Mouse (Mus musculus) ES-E14 (cell line): ENCODE measurements at regions not wholly inside any gene's neighbourhood (a gene's known extent, or its start where the extent isn't known, plus 50 kb on each side); places are given as distances from the start of the nearest gene placed in this dataset.

ENCODE experiments used
- DNase-seq: peaks from one replicate; pipeline ENCODE4 v3.0.0-alpha.2; 2013; ENCODE audit warnings: low read depth, low spot score
- H3K27ac ChIP-seq: 2 replicates; pipeline ENCODE4 v1.5.1; 2012; ENCODE audit warnings: low read depth, mild to moderate bottlenecking, low read length, moderate library complexity, mixed read lengths; ENCODE audit not compliant: poor library complexity, insufficient read depth, severe bottlenecking
- H3K36me3 ChIP-seq: 2 replicates; pipeline ENCODE4 v1.6.1; 2012; ENCODE audit warnings: mild to moderate bottlenecking, low read length, moderate library complexity, mixed read lengths; ENCODE audit not compliant: control insufficient read depth, poor library complexity, insufficient read depth, severe bottlenecking
- H3K4me1 ChIP-seq, 2 experiments: fragments of 150-350 bp in 1 of 2; sonication (generic) in 1 of 2; 2 replicates each; pipeline ENCODE4 v1.6.1; 2012; ENCODE audit warnings: low read length in 2 of 2, mild to moderate bottlenecking in 1 of 2, mixed read lengths in 1 of 2; ENCODE audit not compliant: control insufficient read depth in 2 of 2, insufficient read depth in 2 of 2, poor library complexity in 1 of 2
- H3K4me3 ChIP-seq, 2 experiments: fragments of 150-350 bp in 1 of 2; sonication (generic) in 1 of 2; 2 replicates each; pipeline ENCODE4 v1.5.1; 2012; ENCODE audit warnings: low read length in 2 of 2, low read depth in 1 of 2, mild to moderate bottlenecking in 1 of 2, mixed read lengths in 1 of 2; ENCODE audit not compliant: insufficient read depth in 1 of 2, poor library complexity in 1 of 2, severe bottlenecking in 1 of 2
- H3K9ac ChIP-seq: 2 replicates; pipeline ENCODE4 v1.6.1; 2012; ENCODE audit warnings: low read depth, mild to moderate bottlenecking, low read length, mixed read lengths; ENCODE audit not compliant: poor library complexity, insufficient read depth, severe bottlenecking
- H3K9me3 ChIP-seq: fragments of 150-350 bp; sonication (generic); 2 replicates; pipeline ENCODE4 v1.6.1; 2012; ENCODE audit warnings: low read depth, mild to moderate bottlenecking, low read length; ENCODE audit not compliant: control insufficient read depth, insufficient read depth
- CHD2 ChIP-seq: IDR thresholded peaks from 2 replicates; pipeline ENCODE4 v1.6.1; 2014; ENCODE audit warnings: mild to moderate bottlenecking, low read depth, low read length, inconsistent platforms
- HCFC1 ChIP-seq: IDR thresholded peaks from 2 replicates; pipeline ENCODE4 v1.6.1; 2012; ENCODE audit warnings: low read length, inconsistent platforms, borderline replicate concordance; ENCODE audit not compliant: insufficient read depth
- MAFK ChIP-seq: IDR thresholded peaks from 2 replicates; pipeline ENCODE4 v1.6.1; 2014; ENCODE audit warnings: mild to moderate bottlenecking, low read depth, low read length, inconsistent platforms; ENCODE audit not compliant: insufficient read depth
- ZC3H11A ChIP-seq: IDR thresholded peaks from 2 replicates; pipeline ENCODE4 v1.6.1; 2012; ENCODE audit warnings: low read depth, mild to moderate bottlenecking, inconsistent platforms, low read length, borderline replicate concordance
- ZNF384 ChIP-seq: IDR thresholded peaks from 2 replicates; pipeline ENCODE4 v1.6.1; 2012; ENCODE audit warnings: low read depth, low read length, inconsistent platforms
- in situ Hi-C, 2 experiments: fragments of 600-800 bp; cut with MboI; formaldehyde crosslinking; loops; one replicate each; pipeline ENCODE4 v1.15.1; 2025; ENCODE audit warnings: low sequenced_read_pairs in 2 of 2, inconsistent platforms in 1 of 2; ENCODE audit not compliant: unreplicated experiment in 2 of 2

DNA sequence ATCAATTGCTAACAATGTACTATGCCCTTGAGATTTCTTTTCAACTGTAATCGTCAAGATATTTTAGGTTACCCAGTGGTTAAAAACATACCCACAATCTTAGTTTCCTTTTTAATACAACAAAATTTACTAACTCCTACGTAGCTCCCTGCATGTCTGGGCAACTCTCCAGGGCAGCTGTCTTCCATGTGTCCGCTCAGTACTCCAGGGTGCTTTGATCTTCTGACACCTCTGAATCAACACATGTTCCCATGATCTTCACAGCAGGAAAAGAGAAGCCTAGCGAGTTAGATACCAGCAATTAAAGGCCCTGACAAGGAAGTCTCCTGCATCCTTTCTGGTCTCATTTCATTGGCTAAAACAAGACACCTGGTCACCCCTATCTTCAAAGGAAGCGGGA, 432.0 kb downstream of the Nuf2 start:
- no peak for DNase-seq
- no peaks in the 10 kb centered on the region for H3K4me1 ChIP-seq
- H3K4me3 ChIP-seq: no peak overlapping the region
- no peak overlapping the region for H3K9ac ChIP-seq
- in situ Hi-C loops: no loop called here
- H3K9me3 ChIP-seq: no peaks in the 10 kb centered on the region
- no peaks in the 10 kb centered on the region for H3K36me3 ChIP-seq
- no peak for TF ChIP-seq HCFC1
- TF ChIP-seq MAFK: no peak
- TF ChIP-seq ZC3H11A: no peak
- no peak for TF ChIP-seq CHD2
- no peak for TF ChIP-seq ZNF384
- no peak overlapping the region for H3K27ac ChIP-seq

DNA sequence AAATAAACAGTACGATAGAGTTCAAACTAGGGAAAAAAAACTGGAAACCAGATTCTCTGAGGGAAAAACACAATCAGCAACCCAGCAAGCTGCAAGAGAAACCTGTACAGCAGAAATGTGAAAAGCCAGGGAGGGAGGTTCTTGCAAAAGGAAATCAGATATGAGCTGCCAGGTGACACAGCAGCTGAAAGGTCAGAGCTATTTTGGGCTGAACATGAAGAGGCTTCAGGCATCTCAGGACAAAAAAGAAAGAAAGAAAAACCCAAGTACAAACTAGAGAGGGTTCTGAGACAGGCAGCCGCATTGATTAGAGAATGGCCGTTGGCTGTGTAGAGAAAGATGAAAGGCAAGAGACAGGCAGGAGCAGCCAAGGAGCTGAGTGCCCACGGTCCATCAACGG, 434.5 kb downstream of the Nuf2 start:
- no peak overlapping the region for H3K9ac ChIP-seq
- no peak overlapping the region for H3K4me3 ChIP-seq
- DNase-seq: no peak
- H3K27ac ChIP-seq: no peak overlapping the region
- no peaks in the 10 kb centered on the region for H3K36me3 ChIP-seq
- no peaks in the 10 kb centered on the region for H3K4me1 ChIP-seq
- TF ChIP-seq MAFK: no peak
- no peak for TF ChIP-seq ZC3H11A
- H3K9me3 ChIP-seq: no peaks in the 10 kb centered on the region
- in situ Hi-C loops: no loop called here

DNA sequence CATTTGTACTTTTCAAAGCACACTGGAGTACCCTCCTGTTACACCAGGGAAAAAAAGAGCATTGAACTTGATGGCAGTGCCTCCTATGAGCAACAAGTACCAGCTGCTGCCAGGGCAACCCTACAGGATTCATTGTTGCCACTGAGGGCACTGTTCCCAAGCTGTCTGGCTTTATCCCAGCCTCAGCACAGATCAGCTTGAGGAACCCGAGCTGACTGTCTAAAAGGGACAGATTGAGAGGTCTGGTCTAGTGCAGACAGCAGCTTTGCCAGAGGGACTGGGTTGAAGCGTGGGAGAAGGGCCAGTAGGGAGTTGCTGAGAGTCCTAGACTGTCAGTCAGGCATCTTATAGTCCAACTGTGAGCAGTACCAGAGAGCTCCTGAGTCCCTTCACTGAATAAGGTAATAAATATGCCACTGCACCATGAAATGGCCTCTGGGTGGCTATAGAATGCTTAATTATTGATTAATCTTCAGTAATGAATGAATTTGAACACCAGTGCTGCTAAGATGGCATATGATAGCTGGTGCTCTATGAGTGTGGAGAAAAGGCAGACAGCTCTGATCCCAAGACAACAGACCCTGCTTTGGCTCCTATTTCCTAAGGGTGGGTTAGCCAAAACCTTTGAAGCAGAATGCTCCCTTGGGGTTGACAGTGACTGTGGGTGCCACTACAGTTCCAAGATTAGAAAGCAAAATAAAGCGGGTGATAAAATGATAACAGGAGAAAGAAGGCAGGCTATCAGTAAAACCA, 437.5 kb downstream of the Nuf2 start:
- Histone ChIP-seq H3K9me3 (no peaks in the 10 kb centered on the region), H3K4me3 (no peak overlapping the region), H3K9ac (no peak overlapping the region), H3K4me1 (no peaks in the 10 kb centered on the region), H3K27ac (no peak overlapping the region), H3K36me3 (no peaks in the 10 kb centered on the region)
- in situ Hi-C loops: no loop called here
- TF ChIP-seq ZNF384 (no peak), MAFK (no peak), HCFC1 (no peak), ZC3H11A (no peak), CHD2 (no peak)
- no peak for DNase-seq

- DNase-seq: no peak
- H3K9me3 ChIP-seq: no peaks in the 10 kb centered on the region
- in situ Hi-C loops: no loop called here
- TF ChIP-seq ZNF384: no peak
- no peak for TF ChIP-seq HCFC1
- TF ChIP-seq ZC3H11A: no peak
- no peak for TF ChIP-seq CHD2
- no peak for TF ChIP-seq MAFK
- H3K36me3 ChIP-seq: no peaks in the 10 kb centered on the region
- no peak overlapping the region for H3K27ac ChIP-seq
- H3K9ac ChIP-seq: no peak overlapping the region
- no peaks in the 10 kb centered on the region for H3K4me1 ChIP-seq
- no peak overlapping the region for H3K4me3 ChIP-seq
Measured at GRCm38 (mm10) chr1:169086032-169086431, 445.2 kb downstream of the Nuf2 start.

DNA sequence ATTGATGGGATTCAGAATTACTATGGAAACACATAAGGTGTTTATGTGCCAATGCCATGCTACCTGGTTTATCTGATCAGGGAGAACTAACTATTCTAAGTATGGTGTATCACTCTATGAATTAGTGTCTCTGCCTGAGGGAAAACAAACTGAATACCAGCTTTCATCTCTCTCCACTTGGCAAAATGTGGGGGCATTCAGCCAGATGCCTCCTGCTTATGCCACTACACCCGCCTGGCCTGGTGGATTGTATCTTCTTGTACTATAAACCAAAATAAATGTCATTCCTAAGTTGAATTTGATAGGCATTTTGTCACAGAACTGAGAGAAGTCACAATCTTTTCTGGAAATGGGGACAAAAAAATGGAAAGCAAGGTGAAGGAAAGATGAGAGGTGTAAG, 450.6 kb downstream of the Nuf2 start:
- Histone ChIP-seq H3K36me3 (no peaks in the 10 kb centered on the region), H3K4me3 (no peak overlapping the region), H3K27ac (no peak overlapping the region), H3K9ac (no peak overlapping the region), H3K9me3 (no peaks in the 10 kb centered on the region), H3K4me1 (no peaks in the 10 kb centered on the region)
- no peak for TF ChIP-seq CHD2
- TF ChIP-seq MAFK: no peak
- TF ChIP-seq ZNF384: no peak
- TF ChIP-seq ZC3H11A: no peak
- no peak for TF ChIP-seq HCFC1
- no peak for DNase-seq
- in situ Hi-C loops: no loop called here
